Mouse (Mus musculus): ENCODE measurements around the gene Lmo2. TPM values are rescaled to one million over a fixed set of nuclear protein-coding genes. Genes with fewer than 3 reads are reported as not detected.

The Lmo2 gene
- polyA plus RNA-seq, 1 experiment from 2014 or later = 11.1 TPM

- Histone ChIP-seq H3K27me3 (replicated peaks; ENCODE audit: control insufficient read depth, insufficient read depth, low read length) (no peaks in the 10 kb centered on the region), H3K4me1 (replicated peaks; ENCODE audit: control insufficient read depth, insufficient read depth, low read length) (no peaks in the 10 kb centered on the region), H3K9ac (ENCODE audit: low read depth, low read length) (no peak overlapping the region), H3K4me3 (ENCODE audit: low read depth, low read length) (no peak overlapping the region), H3K36me3 (ENCODE audit: control insufficient read depth, insufficient read depth) (no peaks in the 10 kb centered on the region), H3K27ac (ENCODE audit: low read depth, low read length) (no peak overlapping the region), H3K4me2 (replicated peaks; ENCODE audit: low read depth) (no peak overlapping the region), H3K9me3 (ENCODE audit: control insufficient read depth) (no peaks in the 10 kb centered on the region)
- 88% methylated on average over 2 of the region's 2 CpGs for WGBS
- TF ChIP-seq CTCF (IDR thresholded peaks at IDR 0.05; ENCODE audit: low read depth) = no peak
- ATAC-seq = no peak
These were observed 39.4 kb upstream of the Lmo2 start for GRCm38 (mm10) chr2:103918375-103918774.

GRCm38 (mm10) chr2:103919488-103919887 lies 38.3 kb upstream of the Lmo2 start:
- Histone ChIP-seq H3K9me3 (ENCODE audit: control insufficient read depth) (no peaks in the 10 kb centered on the region), H3K4me3 (ENCODE audit: low read depth, low read length) (no peak overlapping the region), H3K4me2 (replicated peaks; ENCODE audit: low read depth) (no peak overlapping the region), H3K9ac (ENCODE audit: low read depth, low read length) (no peak overlapping the region), H3K4me1 (replicated peaks; ENCODE audit: control insufficient read depth, insufficient read depth, low read length) (no peaks in the 10 kb centered on the region), H3K27ac (ENCODE audit: low read depth, low read length) (no peak overlapping the region), H3K36me3 (ENCODE audit: control insufficient read depth, insufficient read depth) (no peaks in the 10 kb centered on the region), H3K27me3 (replicated peaks; ENCODE audit: control insufficient read depth, insufficient read depth, low read length) (no peaks in the 10 kb centered on the region)
- ATAC-seq = no peak
- no peak for TF ChIP-seq CTCF (IDR thresholded peaks at IDR 0.05; ENCODE audit: low read depth)
- WGBS = 88% methylated on average over 6 of the region's 6 CpGs

- Histone ChIP-seq H3K36me3 (ENCODE audit: control insufficient read depth, insufficient read depth) (no peaks in the 10 kb centered on the region), H3K9me3 (ENCODE audit: control insufficient read depth) (no peaks in the 10 kb centered on the region), H3K27me3 (replicated peaks; ENCODE audit: control insufficient read depth, insufficient read depth, low read length) (no peaks in the 10 kb centered on the region), H3K4me3 (ENCODE audit: low read depth, low read length) (no peak overlapping the region), H3K9ac (ENCODE audit: low read depth, low read length) (no peak overlapping the region), H3K4me2 (replicated peaks; ENCODE audit: low read depth) (no peak overlapping the region), H3K27ac (ENCODE audit: low read depth, low read length) (no peak overlapping the region), H3K4me1 (replicated peaks; ENCODE audit: control insufficient read depth, insufficient read depth, low read length) (no peaks in the 10 kb centered on the region)
- WGBS = 85% methylated on average over 4 of the region's 4 CpGs
- ATAC-seq = no peak
- TF ChIP-seq CTCF (IDR thresholded peaks at IDR 0.05; ENCODE audit: low read depth) = no peak
These were observed 31.1 kb upstream of the Lmo2 start for GRCm38 (mm10) chr2:103926586-103927113.

GRCm38 (mm10) chr2:103927610-103928145 lies 30.1 kb upstream of the Lmo2 start:
- H3K9ac ChIP-seq (ENCODE audit: low read depth, low read length) = no peak overlapping the region
- no peak overlapping the region for H3K4me3 ChIP-seq (ENCODE audit: low read depth, low read length)
- H3K9me3 ChIP-seq (ENCODE audit: control insufficient read depth) = no peaks in the 10 kb centered on the region
- no peak for TF ChIP-seq CTCF (IDR thresholded peaks at IDR 0.05; ENCODE audit: low read depth)
- no peaks in the 10 kb centered on the region for H3K27me3 ChIP-seq (replicated peaks; ENCODE audit: control insufficient read depth, insufficient read depth, low read length)
- WGBS = 82% methylated on average over 1 of the region's 1 CpGs
- no peak for ATAC-seq
- H3K4me1 ChIP-seq (replicated peaks; ENCODE audit: control insufficient read depth, insufficient read depth, low read length) = no peaks in the 10 kb centered on the region
- H3K36me3 ChIP-seq (ENCODE audit: control insufficient read depth, insufficient read depth) = no peaks in the 10 kb centered on the region
- H3K4me2 ChIP-seq (replicated peaks; ENCODE audit: low read depth) = no peak overlapping the region
- H3K27ac ChIP-seq (ENCODE audit: low read depth, low read length) = no peak overlapping the region

- TF ChIP-seq CTCF (IDR thresholded peaks at IDR 0.05; ENCODE audit: low read depth) = no peak
These were observed 27.3 kb upstream of the Lmo2 start for GRCm38 (mm10) chr2:103930306-103931019.

GRCm38 (mm10) chr2:103931511-103931911 lies 26.3 kb upstream of the Lmo2 start:
- WGBS = 60% methylated on average over 7 of the region's 7 CpGs
- no peaks in the 10 kb centered on the region for H3K4me1 ChIP-seq (replicated peaks; ENCODE audit: control insufficient read depth, insufficient read depth, low read length)
- no peaks in the 10 kb centered on the region for H3K36me3 ChIP-seq (ENCODE audit: control insufficient read depth, insufficient read depth)
- ATAC-seq = no peak
- H3K9me3 ChIP-seq (ENCODE audit: control insufficient read depth) = no peaks in the 10 kb centered on the region
- TF ChIP-seq CTCF (IDR thresholded peaks at IDR 0.05; ENCODE audit: low read depth) = no peak
- H3K27me3 ChIP-seq (replicated peaks; ENCODE audit: control insufficient read depth, insufficient read depth, low read length) = no peaks in the 10 kb centered on the region
- no peak overlapping the region for H3K4me3 ChIP-seq (ENCODE audit: low read depth, low read length)
- no peak overlapping the region for H3K27ac ChIP-seq (ENCODE audit: low read depth, low read length)
- H3K4me2 ChIP-seq (replicated peaks; ENCODE audit: low read depth) = no peak overlapping the region
- no peak overlapping the region for H3K9ac ChIP-seq (ENCODE audit: low read depth, low read length)

More at GRCm38 (mm10) chr2:103930306-103931019, 27.3 kb upstream of the Lmo2 start:
- Histone ChIP-seq H3K9me3 (ENCODE audit: control insufficient read depth) (no peaks in the 10 kb centered on the region), H3K27me3 (replicated peaks; ENCODE audit: control insufficient read depth, insufficient read depth, low read length) (no peaks in the 10 kb centered on the region), H3K27ac (ENCODE audit: low read depth, low read length) (no peak overlapping the region), H3K4me3 (ENCODE audit: low read depth, low read length) (no peak overlapping the region), H3K4me2 (replicated peaks; ENCODE audit: low read depth) (no peak overlapping the region), H3K36me3 (ENCODE audit: control insufficient read depth, insufficient read depth) (no peaks in the 10 kb centered on the region), H3K4me1 (replicated peaks; ENCODE audit: control insufficient read depth, insufficient read depth, low read length) (no peaks in the 10 kb centered on the region), H3K9ac (ENCODE audit: low read depth, low read length) (no peak overlapping the region)
- WGBS = 53% methylated on average over 13 of the region's 13 CpGs
- ATAC-seq = no peak

Data from intestine, postnatal 0 days (tissue).